8 mouse cellular contexts compared by ENCODE assay signal in genomic region chr19:40434042-40434869, GRCm38 (mm10).
A peak's percentile ranks its signal among the peaks of the same experiment; 100 is the strongest.
DNase-seq lines count a peak whose midpoint lies in the region; ATAC-seq and TF ChIP-seq lines count a peak whose summit lies in the region.

No protein-coding gene starts in this region.

- peaks cover 9% of the 10 kb centered on the region for H3K4me1 ChIP-seq in cortical plate, adult 2 months (ENCODE audit: control insufficient read depth, insufficient read depth, low read length)
- peaks cover 49% of the 10 kb centered on the region for H3K4me1 ChIP-seq in hindbrain, embryonic 13.5 days (replicated peaks)
- peaks cover 5% of the 10 kb centered on the region; the same call in 1 of the 2 replicates for H3K4me1 ChIP-seq in neural tube, embryonic 14.5 days (ENCODE audit: control insufficient read depth, insufficient read depth, low read length)

- ATAC-seq in hindbrain, embryonic 13.5 days (ENCODE audit: low FRiP score), result peak; percentile 87
- ATAC-seq in neural tube, embryonic 14.5 days (ENCODE audit: low read depth), result peak; percentile 93

- H3K4me2 ChIP-seq in hindbrain, embryonic 13.5 days, result no peak overlapping the region
- H3K4me2 ChIP-seq in neural tube, embryonic 14.5 days (ENCODE audit: low read depth, low read length), result no peak overlapping the region

- peak; percentile 50 for DNase-seq in layer of hippocampus, adult 11-12 months (ENCODE audit: low spot score)
- DNase-seq in layer of hippocampus, postnatal 36 days, result no peak
- no peak for DNase-seq in kidney, postnatal 25 days
- DNase-seq in cerebellum, adult 9-11 months, result no peak
- no peak for DNase-seq in MN1 (ENCODE audit: low spot score)

- no peaks in the 10 kb centered on the region for H3K36me3 ChIP-seq in hindbrain, embryonic 13.5 days
- no peaks in the 10 kb centered on the region for H3K36me3 ChIP-seq in neural tube, embryonic 14.5 days (ENCODE audit: control insufficient read depth, insufficient read depth, low read length)

- no peak overlapping the region for H3K4me3 ChIP-seq in cortical plate, adult 2 months (ENCODE audit: insufficient read depth, low read length)
- no peak overlapping the region for H3K4me3 ChIP-seq in hindbrain, embryonic 13.5 days
- H3K4me3 ChIP-seq in neural tube, embryonic 14.5 days (ENCODE audit: low read depth, low read length), result no peak overlapping the region

- 30% methylated on average over 10 of the region's 10 CpGs for WGBS in hindbrain, embryonic 13.5 days
- 31% methylated on average over 10 of the region's 10 CpGs for WGBS in neural tube, embryonic 14.5 days

- H3K27me3 ChIP-seq in hindbrain, embryonic 13.5 days, result no peaks in the 10 kb centered on the region
- H3K27me3 ChIP-seq in neural tube, embryonic 14.5 days (ENCODE audit: control insufficient read depth, insufficient read depth, low read length), result no peaks in the 10 kb centered on the region

- H3K9ac ChIP-seq in hindbrain, embryonic 13.5 days, result no peak overlapping the region
- no peak overlapping the region for H3K9ac ChIP-seq in neural tube, embryonic 14.5 days (replicated peaks; ENCODE audit: low read depth, low read length)

- H3K27ac ChIP-seq in cortical plate, adult 2 months (ENCODE audit: insufficient read depth, low read length), result peak overlapping the region; percentile 71
- H3K27ac ChIP-seq in hindbrain, embryonic 13.5 days, result peak overlapping the region; percentile 81
- peak overlapping the region; percentile 40; the same call in 1 of the 2 replicates for H3K27ac ChIP-seq in neural tube, embryonic 14.5 days (ENCODE audit: low read depth, low read length)

- TF ChIP-seq POLR2A in cortical plate, adult 2 months (IDR thresholded peaks at IDR 0.05; ENCODE audit: extremely low read depth, insufficient read depth, low read length), result no peak

- TF ChIP-seq CTCF in cortical plate, adult 2 months (IDR thresholded peaks at IDR 0.05; ENCODE audit: extremely low read depth, insufficient read depth, low read length), result no peak

- no peaks in the 10 kb centered on the region for H3K9me3 ChIP-seq in hindbrain, embryonic 13.5 days
- no peaks in the 10 kb centered on the region for H3K9me3 ChIP-seq in neural tube, embryonic 14.5 days (ENCODE audit: control insufficient read depth, low read length)
